Mouse (Mus musculus) hematopoietic multipotent progenitor cell, adult 10-12 weeks (in vitro differentiated cells): ENCODE data around the gene Zfp112. TPM values are rescaled to one million over a fixed set of nuclear protein-coding genes. Genes with fewer than 3 reads are reported as not detected.

Experiments
- polyA plus RNA-seq: library from polyadenylated mRNA; stranded (reverse); fragments of >175 nt; gene quantifications from 2 replicates; pipeline ENCODE4 v1.2.3, GENCODE M21; 2012; ENCODE audit warnings: low replicate concordance

Gene Zfp112
- 0.14 and 0.28 TPM in 2 replicates for polyA plus RNA-seq

DNA sequence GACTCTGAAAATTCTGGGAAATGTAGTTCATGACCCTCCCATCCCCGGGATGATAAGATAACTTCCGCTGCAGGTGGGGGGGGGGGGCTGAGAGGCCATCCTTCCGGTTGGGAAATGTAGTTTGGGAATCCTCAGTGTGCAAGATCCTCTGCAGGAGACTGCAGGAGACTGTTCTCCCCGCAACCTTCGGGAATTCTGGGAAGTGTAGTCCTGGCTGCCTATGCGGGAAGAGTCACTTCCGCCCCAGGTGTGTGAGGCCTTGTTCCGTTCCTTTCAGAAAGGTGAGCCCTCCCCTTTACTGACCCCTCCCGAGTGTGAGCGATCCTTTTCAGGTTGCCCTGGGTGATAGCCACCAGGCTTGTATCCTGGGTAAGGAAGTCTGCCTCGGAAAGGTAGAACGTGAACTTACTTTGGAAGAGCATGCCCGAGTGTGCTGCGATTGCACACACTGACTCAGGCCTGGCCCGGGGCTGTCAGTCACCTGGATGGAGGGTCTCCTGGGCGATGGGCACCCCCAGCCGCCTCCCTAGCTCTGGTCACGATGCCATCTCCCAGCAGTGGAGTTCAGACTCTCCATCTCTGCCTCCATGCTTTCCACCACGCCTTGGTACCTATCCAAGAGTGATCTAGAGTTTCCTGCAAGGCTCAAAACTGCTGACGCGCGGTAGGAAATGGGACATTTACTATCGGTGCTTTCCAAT, at the start of gene Zfp112:
Gene Zfp112 (plus strand): TSS at position 159 of the 701 bp plus-strand sequence.

GRCm38 (mm10) chr7:24081634-24082431, 30.3 kb upstream of the Zfp112 start, which contains the start of gene Zfp180:
TSS of gene Zfp180 (plus strand) at chr7:24081924.

DNA sequence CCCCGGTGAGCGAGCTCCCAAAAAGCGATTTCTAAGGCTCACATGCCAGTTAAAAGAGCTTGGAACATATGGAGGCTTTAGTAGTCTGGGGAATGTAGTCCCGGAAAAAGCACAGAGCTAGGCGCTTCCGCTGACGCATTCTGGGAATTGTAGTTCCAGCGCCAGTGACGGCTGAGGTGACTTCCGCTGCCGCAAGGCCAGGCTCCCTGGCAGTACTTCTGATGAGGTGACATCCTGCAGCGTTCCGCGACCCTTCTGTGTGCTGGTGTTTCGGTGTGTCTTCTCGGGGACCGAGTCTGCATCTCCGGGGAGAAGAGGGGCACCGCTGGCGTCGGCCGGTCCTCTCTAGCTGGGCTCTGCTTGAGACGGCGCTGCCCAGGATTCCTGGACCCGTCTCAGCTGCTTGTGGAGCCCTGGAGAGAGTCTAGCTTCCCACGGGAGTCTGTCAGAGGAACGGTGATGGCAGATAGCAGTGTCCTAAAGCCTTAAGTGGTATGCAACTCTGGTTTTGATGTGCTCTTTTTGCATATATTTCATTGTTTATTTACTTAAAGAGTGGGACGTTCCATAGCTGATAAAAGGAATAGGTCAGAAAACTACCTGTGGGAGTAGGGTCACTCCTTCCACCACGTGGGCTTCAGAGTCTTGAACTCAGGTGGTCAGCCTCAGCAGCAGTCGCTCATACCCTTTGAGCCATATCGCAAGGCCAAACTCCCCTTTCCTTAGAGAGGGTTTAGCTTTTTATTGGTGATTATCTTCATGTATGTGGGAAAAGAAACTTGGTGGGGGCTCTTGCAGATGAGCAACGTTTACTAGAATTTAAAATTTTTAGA, 22.1 kb downstream of the Zfp112 start, which contains the start of gene Zfp235:
Gene Zfp235 (plus strand): TSS at position 174 of the 833 bp plus-strand sequence.

DNA sequence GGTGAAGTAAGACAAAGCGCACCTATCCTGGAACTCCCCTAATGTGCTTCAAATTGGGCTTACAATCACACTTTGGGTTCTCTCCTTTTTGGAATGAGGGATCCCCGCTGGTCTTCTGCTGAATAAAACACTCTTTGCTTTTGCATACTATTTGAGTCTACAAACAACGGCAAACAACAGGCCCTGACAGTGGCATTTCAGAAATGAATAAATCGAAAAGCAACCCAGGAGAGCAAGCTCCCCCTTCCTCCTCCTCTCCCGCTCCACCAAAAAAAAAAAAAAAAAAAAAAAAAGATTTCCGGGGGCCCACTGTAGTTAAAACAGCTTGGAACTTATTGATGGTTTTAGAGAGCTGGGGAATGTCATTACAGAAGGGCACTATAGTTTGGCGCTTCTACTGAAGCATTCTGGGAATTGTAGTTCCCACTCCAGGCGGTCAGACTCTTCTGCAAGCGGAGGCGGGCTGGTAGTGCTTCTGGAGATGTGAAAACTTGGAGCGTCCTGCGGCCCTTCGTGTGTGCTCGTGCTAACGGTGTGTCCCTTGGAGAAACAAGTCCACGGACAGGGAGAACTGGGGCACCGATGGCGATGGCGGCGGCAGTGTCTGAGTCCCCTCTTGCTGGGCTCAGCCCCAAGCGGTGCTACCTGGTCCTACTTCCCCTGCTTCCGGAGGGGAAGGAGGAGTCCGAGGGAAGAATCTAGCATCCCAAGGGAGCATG, 62.7 kb downstream of the Zfp112 start, which contains the start of gene Zfp114:
Gene Zfp114 (plus strand): TSS at position 443 of the 719 bp plus-strand sequence.

Other genes starting within 250 kb of the Zfp112 start
- not detected in 2 replicates for gene Vmn1r177, start 245.9 kb upstream of the Zfp112 start, polyA plus RNA-seq
- gene Vmn1r178, start 220.3 kb upstream of the Zfp112 start, polyA plus RNA-seq: not detected in 2 replicates
- gene Vmn1r179, start 185.3 kb upstream of the Zfp112 start, polyA plus RNA-seq: not detected in 2 replicates
- gene Vmn1r180, start 161.7 kb upstream of the Zfp112 start, polyA plus RNA-seq: not detected in 2 replicates
- gene Vmn1r181, start 137.7 kb upstream of the Zfp112 start, polyA plus RNA-seq: not detected in 2 replicates
- gene V1rd19, start 110.6 kb upstream of the Zfp112 start, polyA plus RNA-seq: not detected in 2 replicates
- gene Vmn1r183, start 59.1 kb upstream of the Zfp112 start, polyA plus RNA-seq: not detected in 2 replicates
- 10.4 and 12.1 TPM in 2 replicates for gene Zfp180, start 30.4 kb upstream of the Zfp112 start, polyA plus RNA-seq
- 0.65 and 0.89 TPM in 2 replicates for gene Zfp235, start 21.9 kb downstream of the Zfp112 start, polyA plus RNA-seq
- gene Zfp114, start 62.7 kb downstream of the Zfp112 start, polyA plus RNA-seq: 0.27 and 0.54 TPM in 2 replicates
- gene Zfp111, start 99.1 kb downstream of the Zfp112 start, polyA plus RNA-seq: 0.11 TPM in 1 of 2 replicates, not detected in the other
- 0.29 and 0.45 TPM in 2 replicates for gene Zfp109, start 125.2 kb downstream of the Zfp112 start, polyA plus RNA-seq
- gene Zfp108, start 142.5 kb downstream of the Zfp112 start, polyA plus RNA-seq: 0.10 and 0.11 TPM in 2 replicates
- 0.26 and 0.28 TPM in 2 replicates for gene Zfp93, start 158.1 kb downstream of the Zfp112 start, polyA plus RNA-seq
- gene Zfp61, start 188.9 kb downstream of the Zfp112 start, polyA plus RNA-seq: 1.5 and 4.7 TPM in 2 replicates
- gene Zfp94, start 204.4 kb downstream of the Zfp112 start, polyA plus RNA-seq: 3.9 and 7.2 TPM in 2 replicates
- not detected in 2 replicates for gene Tescl, start 221.6 kb downstream of the Zfp112 start, polyA plus RNA-seq
- gene Lypd5, start 236.9 kb downstream of the Zfp112 start, polyA plus RNA-seq: not detected in 2 replicates